Mouse (Mus musculus) thymus, postnatal 10 days (tissue): ENCODE results near the gene Kif21a.

Experiments used
- DNase-seq, 2 experiments: peaks; one replicate each; pipeline ENCODE4 v3.0.0; 2021; ENCODE audit warnings: low spot score in 2 of 2

The Kif21a gene

GRCm38 (mm10) chr15:90938469-90938868 lies 111.3 kb downstream of the Kif21a start:
- DNase-seq: no peak

GRCm38 (mm10) chr15:90935579-90935978 lies 114.2 kb downstream of the Kif21a start:
- DNase-seq: no peak

- no peak for DNase-seq
Measured at GRCm38 (mm10) chr15:90931451-90931850, 118.3 kb downstream of the Kif21a start.

GRCm38 (mm10) chr15:90929043-90929442 lies 120.7 kb downstream of the Kif21a start:
- DNase-seq: peak in 1 of 2 experiments; percentile 4

GRCm38 (mm10) chr15:90896480-90896879 lies 153.3 kb downstream of the Kif21a start:
- no peak for DNase-seq

GRCm38 (mm10) chr15:90887466-90887865 lies 162.3 kb downstream of the Kif21a start:
- no peak for DNase-seq
